Mouse (Mus musculus): ENCODE data around the gene Mindy4.

- TF ChIP-seq CTCF (IDR thresholded peaks at IDR 0.05; ENCODE audit: low read depth) (no peak), EP300 (IDR thresholded peaks at IDR 0.05; ENCODE audit: low read depth) (no peak)
Measured at GRCm38 (mm10) chr6:55310179-55310578, 107.0 kb downstream of the Mindy4 start.
